ENCODE assay signal across 8 mouse cellular contexts in the genomic region with DNA sequence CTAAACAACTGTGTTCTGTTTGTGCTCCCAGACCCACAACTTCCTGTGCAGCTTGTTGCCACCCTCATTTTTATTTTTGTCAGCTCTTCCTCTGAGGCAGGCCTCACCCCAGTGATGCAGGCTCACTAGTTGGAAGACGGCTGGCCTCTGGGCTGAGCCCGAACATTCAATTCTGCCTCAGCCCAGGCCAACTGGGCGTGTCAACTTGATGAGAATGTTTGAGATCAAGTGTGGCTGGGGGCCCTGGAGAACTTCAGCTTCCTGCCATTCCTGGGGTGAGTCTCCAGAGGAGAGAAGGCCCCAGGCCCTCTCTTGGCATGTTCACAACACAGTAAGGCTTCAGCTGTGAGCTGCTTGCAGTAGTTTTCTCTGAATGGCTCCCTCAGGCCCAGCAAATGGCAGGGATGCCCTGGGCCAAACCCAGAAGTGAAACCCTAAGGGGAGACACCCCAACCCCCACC. TPM values are rescaled to one million over a fixed set of nuclear protein-coding genes. Genes with fewer than 3 reads are reported as not detected.
DNase-seq lines count a peak whose midpoint lies in the region; ATAC-seq lines count a peak whose summit lies in the region.

No protein-coding gene starts in this region.

- 0 out of 2 replicates have a peak overlapping the region, but pooled peaks have one; percentile 8 for H3K27ac ChIP-seq in liver, embryonic 11.5 days (ENCODE audit: low read depth, low read length)
- peak overlapping the region; percentile 44; the same call in 1 of the 2 replicates for H3K27ac ChIP-seq in stomach, embryonic 14.5 days (ENCODE audit: low read length)
- no peak overlapping the region for H3K27ac ChIP-seq in hindbrain, embryonic 13.5 days

- H3K27me3 ChIP-seq in liver, embryonic 11.5 days (replicated peaks; ENCODE audit: control insufficient read depth, insufficient read depth, low read length): no peaks in the 10 kb centered on the region
- H3K27me3 ChIP-seq in stomach, embryonic 14.5 days (ENCODE audit: control insufficient read depth, insufficient read depth, low read length): no peaks in the 10 kb centered on the region
- no peaks in the 10 kb centered on the region for H3K27me3 ChIP-seq in hindbrain, embryonic 13.5 days

- intact Hi-C loops in gastrocnemius, postnatal 14 days (cut with DNase I; ENCODE audit: low total_unique reads): no loop called here

- H3K4me2 ChIP-seq in liver, embryonic 11.5 days: peak overlapping the region; percentile 11; the same call in 1 of the 2 replicates
- H3K4me2 ChIP-seq in stomach, embryonic 14.5 days (replicated peaks; ENCODE audit: low read depth, low read length): no peak overlapping the region
- H3K4me2 ChIP-seq in hindbrain, embryonic 13.5 days: no peak overlapping the region

- ATAC-seq in liver, embryonic 11.5 days (replicated peaks; ENCODE audit: low FRiP score): 0 out of 2 replicates have a peak, but pooled peaks have one; percentile 37
- ATAC-seq in stomach, embryonic 14.5 days (ENCODE audit: insufficient number of reproducible peaks, insufficient read depth, low FRiP score, low read depth): no peak
- no peak for ATAC-seq in hindbrain, embryonic 13.5 days (ENCODE audit: low FRiP score)

- DNase-seq in kidney, postnatal 4 days: peak; percentile 29 to 52
- no peak for DNase-seq in kidney, adult 8-10 months
- DNase-seq in gastrocnemius, postnatal 14 days: peak; percentile 68
- DNase-seq in liver, embryonic 11.5 days (ENCODE audit: low spot score): no peak
- DNase-seq in right cerebral cortex, adult 2 months (ENCODE audit: low spot score in 2 of 2): no peak
- DNase-seq in cerebellum, postnatal 10 days: no peak

- H3K9me3 ChIP-seq in liver, embryonic 11.5 days (ENCODE audit: control insufficient read depth, low read length): no peaks in the 10 kb centered on the region
- no peaks in the 10 kb centered on the region for H3K9me3 ChIP-seq in stomach, embryonic 14.5 days (ENCODE audit: control insufficient read depth, low read depth, low read length)
- H3K9me3 ChIP-seq in hindbrain, embryonic 13.5 days: no peaks in the 10 kb centered on the region

- H3K4me3 ChIP-seq in liver, embryonic 11.5 days (ENCODE audit: low read depth, low read length): no peak overlapping the region
- H3K4me3 ChIP-seq in stomach, embryonic 14.5 days (ENCODE audit: low read depth, low read length): no peak overlapping the region
- no peak overlapping the region for H3K4me3 ChIP-seq in hindbrain, embryonic 13.5 days

- H3K4me1 ChIP-seq in liver, embryonic 11.5 days (replicated peaks; ENCODE audit: control insufficient read depth, insufficient read depth, low read length): peaks cover 47% of the 10 kb centered on the region
- H3K4me1 ChIP-seq in stomach, embryonic 14.5 days (ENCODE audit: control insufficient read depth, insufficient read depth, low read length): peaks cover 36% of the 10 kb centered on the region; the same call in 1 of the 2 replicates
- 0 out of 2 replicates have a peak, but pooled peaks cover 3% of the 10 kb centered on the region for H3K4me1 ChIP-seq in hindbrain, embryonic 13.5 days (replicated peaks)

- H3K36me3 ChIP-seq in liver, embryonic 11.5 days (ENCODE audit: control insufficient read depth, insufficient read depth, low read length): no peaks in the 10 kb centered on the region
- no peaks in the 10 kb centered on the region for H3K36me3 ChIP-seq in stomach, embryonic 14.5 days (ENCODE audit: control insufficient read depth, insufficient read depth, low read length)
- no peaks in the 10 kb centered on the region for H3K36me3 ChIP-seq in hindbrain, embryonic 13.5 days

- 51% methylated on average over 3 of the region's 3 CpGs for WGBS in liver, embryonic 11.5 days
- WGBS in stomach, embryonic 14.5 days: 58% methylated on average over 3 of the region's 3 CpGs
- 87% methylated on average over 3 of the region's 3 CpGs for WGBS in hindbrain, embryonic 13.5 days

- H3K9ac ChIP-seq in liver, embryonic 11.5 days (ENCODE audit: low read depth, low read length): 0 out of 2 replicates have a peak overlapping the region, but pooled peaks have one; percentile 37
- H3K9ac ChIP-seq in stomach, embryonic 14.5 days (replicated peaks; ENCODE audit: low read depth, low read length): no peak overlapping the region
- H3K9ac ChIP-seq in hindbrain, embryonic 13.5 days: no peak overlapping the region

RNA-seq across cellular contexts. Expression of gene Pdcd4, which starts 1.7 kb away (rescaled TPM):
- total RNA-seq in gastrocnemius, postnatal 14 days (2021): 10 to 100 TPM; 20.6 to 22.4 TPM
- polyA plus RNA-seq in liver, embryonic 11.5 days (2014; fragmentation: Nextera tagmentation; extraction: Ambion mirVana): 48.2 and 50.1 TPM in 2 replicates
- 115 and 123 TPM in 2 replicates for polyA plus RNA-seq in stomach, embryonic 14.5 days (2014; fragmentation: Nextera tagmentation; extraction: Ambion mirVana)
- polyA plus RNA-seq in hindbrain, embryonic 13.5 days (2015; fragmentation: Nextera tagmentation; extraction: Ambion mirVana): 75.4 and 82.8 TPM in 2 replicates

RNA-seq across cellular contexts. Expression of gene Shoc2, which starts 50.4 kb away (rescaled TPM):
- total RNA-seq in gastrocnemius, postnatal 14 days (2021): 10 to 100 TPM; 21.9 to 24.3 TPM
- polyA plus RNA-seq in liver, embryonic 11.5 days (2014; fragmentation: Nextera tagmentation; extraction: Ambion mirVana): 48.6 and 53.8 TPM in 2 replicates
- polyA plus RNA-seq in stomach, embryonic 14.5 days (2014; fragmentation: Nextera tagmentation; extraction: Ambion mirVana): 61.8 and 68.0 TPM in 2 replicates
- 66.3 and 70.3 TPM in 2 replicates for polyA plus RNA-seq in hindbrain, embryonic 13.5 days (2015; fragmentation: Nextera tagmentation; extraction: Ambion mirVana)

RNA-seq across cellular contexts. Expression of gene Bbip1, which starts 50.7 kb away (rescaled TPM):
- 10 to 100 TPM; 33.5 to 34.6 TPM for total RNA-seq in gastrocnemius, postnatal 14 days (2021)
- polyA plus RNA-seq in liver, embryonic 11.5 days (2014; fragmentation: Nextera tagmentation; extraction: Ambion mirVana): 95.9 and 103 TPM in 2 replicates
- 94.8 and 100 TPM in 2 replicates for polyA plus RNA-seq in stomach, embryonic 14.5 days (2014; fragmentation: Nextera tagmentation; extraction: Ambion mirVana)
- polyA plus RNA-seq in hindbrain, embryonic 13.5 days (2015; fragmentation: Nextera tagmentation; extraction: Ambion mirVana): 126 and 139 TPM in 2 replicates

Comparison
In these comparisons a context has a peak if more than half of its experiments do, and no peak if none do; other contexts are left out.
1. DNase-seq: peak in kidney, postnatal 4 days (2 of 2) and gastrocnemius, postnatal 14 days (single experiment); none in kidney, adult 8-10 months (0 of 2), liver, embryonic 11.5 days (single experiment), right cerebral cortex, adult 2 months (0 of 2) and cerebellum, postnatal 10 days (0 of 2).